Mouse (Mus musculus): Measurements from ENCODE around the gene Ddo.

DNA sequence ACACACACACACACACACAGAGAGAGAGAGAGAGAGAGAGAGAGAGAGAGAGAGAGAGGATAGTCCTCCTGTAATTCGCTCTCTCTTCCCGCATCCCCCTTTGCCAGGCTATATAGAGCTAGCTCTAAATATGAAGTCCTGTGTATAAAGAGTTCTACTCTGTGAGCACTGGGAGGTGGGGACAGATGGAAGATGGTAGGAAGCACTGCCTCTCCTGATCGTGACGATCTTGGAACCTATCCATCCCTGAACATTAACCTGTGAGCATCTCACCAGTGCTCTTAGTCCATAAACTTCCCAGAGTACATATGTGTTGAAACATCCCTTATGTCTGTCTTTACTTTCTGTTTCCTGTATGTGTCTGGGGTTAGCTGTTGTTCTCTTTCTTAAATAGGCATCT, 57.2 kb downstream of the Ddo start:
- TF ChIP-seq POLR2A (IDR thresholded peaks at IDR 0.05; ENCODE audit: borderline replicate concordance, low read depth, low read length), result no peak
- TF ChIP-seq CTCF (IDR thresholded peaks at IDR 0.05; ENCODE audit: low read depth, low read length), result no peak

Data from bone marrow macrophage, adult 2 months (primary cell).